Mouse (Mus musculus) cerebellum, adult (tissue): ENCODE measurements around the gene Rtn3.

ENCODE experiments used
- ATAC-seq: cut with Nextera tagmentation; 2 replicates; pipeline ENCODE4 v1.9.2; 2017; ENCODE audit warnings: mild to moderate bottlenecking, moderate library complexity, mixed read lengths; ENCODE audit not compliant: insufficient number of reproducible peaks, low FRiP score, low TSS enrichment

The Rtn3 gene

GRCm38 (mm10) chr19:7491960-7492359 lies 8.9 kb upstream of the Rtn3 start:
- ATAC-seq = no peak

DNA sequence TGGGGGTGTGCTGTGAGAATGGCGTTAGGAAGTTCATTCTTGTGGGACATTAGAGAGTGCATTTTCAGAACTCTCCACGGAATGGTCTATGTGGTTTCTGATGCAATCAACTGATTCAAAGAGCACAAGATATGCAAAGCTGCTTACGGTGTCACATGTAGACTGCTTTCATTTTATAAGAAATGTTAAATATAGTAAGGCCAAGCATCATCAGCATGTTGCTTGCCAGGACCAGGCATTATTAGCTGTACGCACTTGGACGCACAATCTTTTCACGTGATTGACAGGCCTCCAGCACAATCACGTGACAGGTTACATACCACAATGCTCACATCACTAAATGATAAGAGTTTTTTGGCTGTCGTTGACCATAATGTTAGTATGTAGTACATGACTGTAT lies 4.6 kb upstream of the Rtn3 start:
- no peak for ATAC-seq

DNA sequence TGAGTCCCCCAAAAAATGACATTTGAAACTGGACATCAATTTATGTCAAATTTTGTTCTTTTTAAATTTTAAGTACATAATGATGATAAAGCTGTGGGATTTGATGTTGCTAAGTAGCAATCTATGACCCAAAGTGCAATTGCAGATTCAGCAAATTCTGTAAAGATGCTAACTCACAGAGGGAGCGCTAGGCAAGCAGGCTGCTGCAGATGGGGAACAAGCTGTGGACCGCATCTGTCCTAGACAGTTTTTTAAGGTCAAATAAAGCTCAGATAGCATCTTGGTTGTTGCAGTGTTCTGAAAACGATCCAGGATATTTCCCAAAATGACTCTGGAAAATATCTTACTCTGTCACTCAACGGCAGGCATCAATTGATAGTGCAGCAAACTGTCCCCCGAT lies 995 bp upstream of the Rtn3 start:
- no peak for ATAC-seq

DNA sequence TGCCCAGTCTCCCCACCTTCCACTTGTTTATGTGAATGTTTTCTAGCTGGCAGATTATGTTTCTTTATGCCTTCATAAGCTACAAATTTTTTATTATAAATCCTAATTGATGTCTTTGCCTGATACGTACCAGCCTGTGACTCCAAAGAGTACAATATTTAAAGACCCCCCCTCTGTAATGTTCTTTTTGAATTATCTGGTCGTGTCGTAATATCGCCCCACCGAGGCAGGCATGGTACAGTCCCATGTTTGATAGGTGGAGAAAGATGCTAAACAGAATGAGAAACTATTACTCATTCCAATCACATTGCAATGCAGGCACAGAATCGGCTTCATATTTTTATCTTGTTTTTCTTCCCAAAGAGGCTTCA lies 416 bp upstream of the Rtn3 start:
- peak; percentile 54; the same call in 1 of the 2 replicates for ATAC-seq

DNA sequence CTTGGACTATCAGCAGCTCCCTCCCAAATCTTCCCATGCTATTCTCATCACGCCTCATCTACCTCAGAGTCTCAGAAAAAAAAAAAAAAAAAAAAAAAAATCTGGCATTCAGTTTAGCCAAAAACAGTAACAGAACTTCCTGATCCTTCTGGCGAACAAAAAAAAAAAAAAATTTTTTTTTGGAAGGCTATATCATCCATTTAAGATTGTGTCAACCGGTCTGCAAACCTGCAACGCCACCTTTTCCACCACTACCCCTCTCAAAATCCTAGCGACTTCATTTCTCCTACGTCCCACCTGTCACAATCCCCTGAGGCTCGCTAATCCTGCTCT lies 849 bp downstream of the Rtn3 start:
- ATAC-seq = no peak

- no peak for ATAC-seq
These were observed 1.4 kb downstream of the Rtn3 start for GRCm38 (mm10) chr19:7481541-7482265.

DNA sequence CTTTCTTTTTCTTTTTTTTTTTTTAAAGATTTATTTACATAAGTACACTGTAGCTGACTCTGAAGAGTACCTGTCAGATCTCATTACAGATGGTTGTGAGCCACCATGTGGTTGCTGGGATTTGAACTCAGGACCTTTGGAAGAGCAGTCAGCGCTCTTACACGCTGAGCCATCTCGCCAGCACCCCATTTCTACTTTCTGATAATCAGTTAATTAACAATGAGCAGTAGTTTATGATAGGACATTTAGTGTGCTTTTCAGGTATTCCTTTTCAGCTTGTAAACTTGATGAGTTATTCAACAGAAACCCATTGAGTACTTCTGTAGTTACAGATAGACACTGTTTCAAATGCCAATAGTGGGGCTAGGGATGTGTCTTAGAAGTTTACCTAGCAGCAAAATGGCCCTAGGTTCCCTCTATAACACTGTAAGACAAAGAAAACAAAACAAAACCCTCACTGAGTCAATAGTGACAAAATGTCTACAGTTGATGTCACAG lies 3.3 kb downstream of the Rtn3 start:
- ATAC-seq = no peak

DNA sequence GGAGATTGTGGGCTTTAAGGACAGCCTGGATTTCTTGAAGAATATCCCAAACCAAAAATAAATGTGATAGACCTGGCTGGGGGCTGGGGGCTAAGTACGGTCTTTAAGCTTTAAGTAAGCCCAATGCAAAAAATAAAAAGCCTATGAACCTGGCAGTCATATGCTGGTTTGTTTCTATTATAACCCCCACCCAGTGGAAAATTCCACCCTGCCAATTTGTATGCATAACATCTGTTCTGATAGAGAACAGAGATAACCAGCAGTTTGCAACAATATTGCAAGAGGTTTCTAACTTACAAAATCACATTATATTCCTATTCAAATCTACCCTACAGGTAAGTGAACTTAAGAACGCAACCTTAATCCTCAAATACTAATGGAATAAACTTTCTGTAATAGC lies 12.4 kb downstream of the Rtn3 start:
- ATAC-seq = no peak

- no peak for ATAC-seq
These were observed 15.2 kb downstream of the Rtn3 start for GRCm38 (mm10) chr19:7467915-7468314.

DNA sequence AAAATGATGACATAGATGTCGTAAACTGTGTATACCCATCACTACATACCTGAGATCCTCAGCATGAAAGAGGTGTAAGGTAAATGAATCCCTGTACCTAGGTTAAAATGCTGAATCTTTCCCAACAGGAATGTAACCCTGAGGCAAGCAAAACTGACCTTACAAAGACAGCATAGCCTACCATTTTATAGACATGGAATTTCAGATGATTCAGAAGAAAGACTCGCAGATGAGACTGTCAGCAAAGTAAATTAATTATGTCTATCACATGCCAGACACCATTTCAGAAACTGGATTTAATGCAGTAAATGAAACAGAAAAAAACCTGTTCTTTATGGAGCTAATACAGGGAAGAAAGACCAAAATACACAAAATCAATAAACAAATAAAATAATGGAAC lies 23.7 kb downstream of the Rtn3 start:
- ATAC-seq = no peak

- no peak for ATAC-seq
These were observed 24.2 kb downstream of the Rtn3 start for GRCm38 (mm10) chr19:7458901-7459300.

DNA sequence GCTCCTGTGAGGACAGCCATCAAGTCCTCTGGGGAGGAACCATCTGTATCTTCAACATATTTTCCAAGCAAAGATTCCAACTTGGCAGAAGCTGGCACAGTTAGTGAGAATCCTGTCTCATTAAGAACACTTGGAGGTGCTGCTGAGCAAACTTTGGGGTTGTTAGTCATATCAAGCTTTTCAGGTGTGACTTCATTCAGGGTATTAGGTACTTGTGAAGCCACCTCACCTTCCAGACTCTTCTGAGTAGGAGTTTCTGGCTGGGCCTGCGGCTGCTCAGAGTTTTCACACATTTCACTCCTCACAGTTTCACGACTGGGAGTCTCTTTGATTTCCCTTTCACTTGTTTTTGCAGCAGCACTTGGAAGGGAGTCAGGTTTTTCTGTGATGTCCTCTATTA lies 26.3 kb downstream of the Rtn3 start:
- ATAC-seq = no peak

DNA sequence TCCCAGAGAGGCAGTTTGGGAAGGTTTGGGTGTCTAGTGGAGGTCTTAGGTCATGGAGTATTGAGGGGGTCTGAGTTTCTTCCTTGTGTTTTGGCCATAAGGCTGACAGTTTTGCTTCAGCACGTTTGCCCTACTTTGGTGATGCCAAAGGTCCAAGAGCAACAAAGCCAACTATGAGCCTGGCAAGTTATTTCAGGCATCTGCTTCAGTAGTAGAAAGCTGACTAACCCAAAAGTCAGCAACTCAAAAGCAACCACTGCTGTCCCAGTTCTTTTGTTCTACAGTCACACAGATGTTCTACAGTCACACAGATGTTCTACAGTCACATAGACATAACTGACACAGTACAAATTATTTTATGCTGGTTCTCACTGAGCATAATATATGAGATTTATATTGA lies 37.5 kb downstream of the Rtn3 start:
- ATAC-seq = no peak

DNA sequence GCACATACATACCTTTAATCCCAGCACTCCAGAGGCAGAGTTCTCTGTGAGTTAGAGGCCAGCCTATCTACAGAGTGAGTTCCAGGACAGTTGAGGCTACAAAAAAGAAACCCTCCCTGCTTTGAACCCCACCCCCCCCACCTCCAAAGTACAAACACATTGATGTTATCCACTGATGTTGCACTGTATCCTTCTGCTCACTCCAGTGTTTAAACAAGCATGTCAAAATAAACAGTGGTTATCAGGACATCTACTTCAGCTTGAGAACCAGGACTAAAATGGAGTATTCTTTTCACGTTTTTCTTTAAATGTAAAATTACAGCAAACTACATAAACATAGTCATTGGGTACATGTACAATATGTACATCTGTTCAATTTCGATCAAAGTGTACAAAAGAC lies 38.0 kb downstream of the Rtn3 start:
- ATAC-seq = no peak

GRCm38 (mm10) chr19:7441493-7441892 lies 41.6 kb downstream of the Rtn3 start:
- ATAC-seq = no peak

GRCm38 (mm10) chr19:7438295-7438694 lies 44.8 kb downstream of the Rtn3 start:
- no peak for ATAC-seq

GRCm38 (mm10) chr19:7436061-7436970 lies 46.8 kb downstream of the Rtn3 start:
- ATAC-seq = no peak

GRCm38 (mm10) chr19:7434887-7435286 lies 48.2 kb downstream of the Rtn3 start:
- no peak for ATAC-seq

- ATAC-seq = no peak
These were observed 57.7 kb downstream of the Rtn3 start for GRCm38 (mm10) chr19:7425398-7425775.

- no peak for ATAC-seq
These were observed 58.3 kb downstream of the Rtn3 start for GRCm38 (mm10) chr19:7424590-7425397.

DNA sequence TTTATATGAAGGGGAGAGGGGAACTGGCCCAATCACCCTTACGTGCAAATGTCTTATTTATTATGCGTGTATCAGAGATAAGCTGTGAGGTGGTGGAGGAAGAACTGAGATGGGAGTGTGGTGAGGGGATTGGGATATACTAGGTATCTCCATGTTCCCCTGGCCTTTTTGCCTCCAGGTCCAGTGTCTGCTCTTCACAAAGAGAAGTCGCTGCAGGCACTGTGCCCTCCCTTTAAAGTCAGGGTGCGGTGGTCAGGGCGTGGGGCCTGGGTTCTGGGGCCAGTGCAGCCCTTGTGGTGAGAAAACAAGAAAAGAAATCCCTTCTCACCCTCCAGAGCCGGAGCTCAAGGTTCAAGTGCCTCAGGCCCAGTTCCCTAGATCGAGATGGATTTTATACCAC lies 59.0 kb downstream of the Rtn3 start:
- ATAC-seq = no peak
